Mouse (Mus musculus): ENCODE measurements around the gene Rims3. TPM values are rescaled to one million over a fixed set of nuclear protein-coding genes. Genes with fewer than 3 reads are reported as not detected.

The Rims3 gene
- total RNA-seq, 2 experiments from 2014 or later: 0.47 to 0.52 TPM

DNA sequence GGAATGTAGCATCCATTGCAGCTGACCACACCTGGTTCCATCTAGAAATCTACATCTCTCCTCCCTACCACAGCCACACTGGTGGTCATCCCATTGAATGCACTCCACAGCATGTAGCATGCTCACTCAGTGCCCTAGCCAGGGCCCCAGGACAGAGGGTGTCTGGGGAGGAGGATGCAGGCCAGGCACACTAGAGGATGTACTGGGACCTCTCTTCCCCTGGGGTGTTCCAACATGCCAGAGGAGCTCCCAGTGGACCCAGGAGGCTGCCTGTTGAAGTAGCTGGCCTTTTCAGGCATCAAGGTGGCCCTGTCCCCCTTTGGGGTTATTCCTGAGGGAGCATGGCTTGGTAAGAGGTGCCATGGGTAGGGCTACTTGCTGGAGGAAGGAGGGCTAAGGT, 37.3 kb downstream of the Rims3 start:
- no peak for DNase-seq (ENCODE audit: low spot score in 2 of 2)

DNA sequence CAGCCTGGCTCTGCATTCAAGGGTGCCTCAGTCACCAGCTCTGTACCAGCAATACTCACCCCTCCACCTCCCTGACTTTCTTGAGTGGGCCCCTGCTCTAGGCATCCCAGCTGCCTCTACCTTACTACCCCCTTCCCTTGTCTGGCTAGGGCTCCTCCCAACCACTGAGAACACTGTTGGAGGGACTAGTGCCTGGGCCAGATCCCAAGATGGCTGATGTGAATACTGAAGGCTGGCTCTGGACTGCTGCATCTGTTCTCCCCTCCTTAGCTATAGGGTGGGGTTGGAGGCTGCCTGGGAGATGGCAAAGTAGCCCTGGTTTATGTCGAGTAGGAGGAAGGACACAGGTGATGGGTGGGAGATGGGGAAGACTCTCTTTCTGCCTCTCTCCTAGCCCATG, 37.9 kb downstream of the Rims3 start:
- DNase-seq (ENCODE audit: low spot score in 2 of 2): no peak

DNA sequence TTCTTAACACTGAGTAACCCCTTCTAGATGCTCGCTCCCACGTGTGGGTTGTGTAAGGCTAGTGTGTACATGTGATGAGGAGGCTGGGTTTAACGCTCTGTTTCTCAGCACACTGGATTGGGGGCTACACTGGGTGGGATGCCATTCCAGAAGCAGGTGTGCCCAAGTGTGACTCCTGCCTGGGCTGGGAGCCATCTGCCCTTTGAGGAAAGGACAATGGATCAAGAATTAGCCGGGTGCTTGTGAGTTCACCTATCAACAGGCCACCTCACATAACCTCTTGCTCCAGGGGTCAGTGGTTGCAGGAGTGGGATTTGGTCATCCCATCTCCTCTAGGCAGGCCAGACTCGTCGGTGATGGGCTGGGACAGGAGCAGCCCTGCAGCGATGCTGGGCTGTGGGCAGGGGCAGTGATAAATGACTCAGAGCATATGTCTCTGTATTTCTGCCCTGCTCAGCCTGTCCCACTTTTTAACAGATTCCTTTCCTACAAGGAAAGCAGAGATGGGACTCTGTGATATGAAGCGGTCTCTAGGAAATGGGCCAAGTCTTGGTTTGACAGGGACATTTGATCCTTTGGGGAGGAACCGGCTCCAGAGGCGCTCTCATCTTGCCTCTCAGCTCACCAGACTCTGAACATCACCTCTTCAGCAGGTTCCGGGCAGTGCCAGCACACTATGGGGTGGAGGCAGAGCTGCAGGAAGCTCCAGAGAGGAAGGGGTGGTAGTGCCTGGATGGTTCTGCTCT, 39.2 kb downstream of the Rims3 start:
- DNase-seq (ENCODE audit: low spot score in 2 of 2): no peak

DNA sequence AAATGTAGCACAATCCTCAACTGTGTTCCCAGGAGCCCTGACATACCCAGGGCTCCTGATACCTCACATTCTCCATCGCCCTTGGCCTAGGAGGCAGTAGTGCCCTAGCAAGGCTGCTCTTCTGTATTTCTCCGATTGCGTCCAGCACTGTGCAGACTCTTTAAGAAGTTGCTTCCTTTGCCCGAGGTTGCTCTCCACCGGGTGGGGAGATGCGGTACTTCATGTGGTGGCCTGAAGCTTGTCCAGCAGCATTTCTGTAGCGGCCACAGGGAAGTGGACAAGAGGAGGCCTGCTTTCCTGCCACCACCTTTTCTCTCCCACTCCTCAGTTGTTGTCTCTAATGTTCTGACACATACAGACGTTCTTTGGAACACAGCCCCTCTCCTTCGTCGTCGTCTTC, 40.0 kb downstream of the Rims3 start:
- DNase-seq (ENCODE audit: low spot score in 2 of 2): no peak

DNA sequence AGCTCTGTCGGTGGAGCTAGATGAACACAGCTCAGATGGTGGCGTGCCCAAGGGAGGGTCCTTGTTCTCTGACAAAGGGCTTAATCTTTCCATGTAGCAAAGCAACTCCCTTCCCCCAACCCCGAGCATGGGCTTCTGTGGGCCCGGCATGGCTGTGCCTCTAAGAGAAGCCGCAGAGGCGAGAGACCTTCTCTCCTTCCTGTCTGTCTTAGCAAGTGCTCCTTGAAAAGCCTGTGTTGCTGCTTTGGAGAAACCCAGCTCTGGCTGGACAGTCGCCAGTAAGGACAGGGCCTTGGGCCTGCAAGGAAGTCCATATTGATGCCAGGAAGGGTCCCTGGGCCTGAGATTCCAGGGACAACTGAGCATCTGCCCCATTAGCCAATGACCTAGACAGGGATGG, 40.6 kb downstream of the Rims3 start:
- DNase-seq (ENCODE audit: low spot score in 2 of 2): no peak

DNA sequence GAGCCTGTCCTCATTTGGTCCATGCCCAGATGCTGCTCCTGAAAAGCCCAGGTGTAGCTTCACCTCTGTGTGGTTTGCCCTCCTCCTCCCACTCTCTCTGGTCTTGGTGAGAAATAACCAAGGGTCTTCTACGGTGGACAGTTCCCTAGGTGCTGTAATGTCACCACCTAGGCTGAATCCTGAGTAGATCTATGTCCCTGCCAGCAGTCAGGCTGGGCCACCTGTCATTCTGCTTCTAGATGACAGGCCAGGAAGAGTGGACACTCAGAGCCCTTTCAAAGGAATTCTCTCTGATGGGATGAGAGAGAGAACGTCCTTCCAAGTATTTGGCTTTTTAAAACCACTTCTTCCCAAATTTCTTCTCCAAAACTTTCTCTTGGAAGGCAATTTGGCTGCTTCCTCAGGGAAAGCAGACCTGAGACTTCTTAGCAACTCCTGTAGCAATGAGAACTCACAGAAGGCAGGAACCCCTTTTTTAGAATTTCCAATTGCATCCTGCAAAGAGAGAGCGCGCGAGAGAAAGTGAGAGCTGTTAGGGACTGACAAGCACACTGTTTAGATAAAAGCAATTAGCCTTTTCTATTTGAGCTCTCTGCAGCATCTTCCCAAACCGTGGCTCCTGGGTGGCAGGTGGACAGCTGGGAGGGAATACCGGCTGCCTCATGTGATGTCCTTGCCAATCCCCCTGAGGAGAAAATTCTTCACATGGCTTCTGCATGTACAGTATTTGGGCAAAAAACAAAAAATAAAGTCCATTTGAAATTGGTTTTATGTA, 41.4 kb downstream of the Rims3 start:
- no peak for DNase-seq (ENCODE audit: low spot score in 2 of 2)

DNA sequence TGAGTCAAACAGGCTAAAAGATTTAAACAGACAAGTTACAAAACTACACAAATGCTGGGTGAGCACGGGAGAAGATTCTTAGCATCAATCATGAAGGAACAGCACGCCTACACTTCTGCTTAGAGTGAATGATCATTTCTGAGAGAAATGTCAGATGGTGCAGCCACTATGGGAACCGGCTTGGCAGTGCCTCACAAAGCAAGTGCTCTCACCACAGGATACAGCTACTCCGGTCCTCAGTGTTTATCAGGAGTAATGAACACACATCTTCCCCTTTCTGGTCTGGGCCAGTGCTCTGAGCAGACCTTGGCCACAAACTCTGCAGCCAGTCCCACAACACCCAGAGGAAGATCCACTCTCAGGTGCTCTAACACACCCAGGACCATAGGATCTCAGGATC, 49.9 kb downstream of the Rims3 start:
- no peak for DNase-seq (ENCODE audit: low spot score in 2 of 2)

DNA sequence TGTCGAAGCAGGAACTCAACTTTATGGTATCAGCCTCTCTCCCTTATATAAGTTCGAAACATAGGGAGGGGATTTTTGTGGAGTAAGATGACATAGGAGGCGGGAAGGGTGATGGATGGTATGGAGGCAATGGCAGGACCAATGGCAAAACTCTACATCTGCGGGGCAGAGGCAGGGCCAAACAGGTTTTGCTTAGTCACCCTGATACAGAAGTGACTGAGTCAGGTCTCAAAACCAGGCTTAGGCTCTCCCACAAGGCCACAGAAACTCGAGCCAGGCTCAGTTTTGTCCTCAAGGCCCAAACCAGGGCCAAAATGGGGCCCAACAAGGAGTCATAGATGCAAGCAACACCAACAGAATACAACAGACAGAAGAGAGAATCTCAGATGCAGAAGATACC, 51.0 kb downstream of the Rims3 start:
- DNase-seq (ENCODE audit: low spot score in 2 of 2): no peak

DNA sequence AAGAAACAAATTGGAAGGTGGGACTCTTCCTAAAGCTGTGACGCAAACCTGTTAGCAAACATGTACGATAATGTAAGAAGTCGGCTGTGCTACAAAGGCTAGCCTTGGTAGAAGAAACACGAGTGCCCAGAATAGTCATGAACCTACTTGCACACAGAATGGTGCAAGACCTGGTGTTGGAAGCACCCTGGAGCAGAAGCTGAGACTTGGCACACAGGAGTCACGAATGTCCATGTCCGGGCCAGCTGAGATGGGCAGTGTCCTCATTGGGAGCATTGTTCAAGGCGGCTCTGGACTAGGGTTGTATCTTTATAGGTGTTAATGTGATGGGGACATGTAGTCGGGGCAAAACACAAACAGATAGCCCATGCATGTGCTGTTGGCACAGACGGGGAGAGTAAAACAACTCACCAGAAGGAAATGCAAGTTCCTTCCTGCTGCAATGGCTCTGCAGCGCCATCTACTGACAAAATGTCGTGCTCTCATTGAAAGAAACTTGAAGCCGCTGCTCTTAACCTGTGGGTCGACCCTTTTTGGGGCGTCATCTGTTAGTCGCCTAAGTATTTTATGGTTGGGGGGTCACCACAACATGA, 55.0 kb downstream of the Rims3 start:
- DNase-seq (ENCODE audit: low spot score in 2 of 2): peak in 1 of 2 experiments; percentile 42

DNA sequence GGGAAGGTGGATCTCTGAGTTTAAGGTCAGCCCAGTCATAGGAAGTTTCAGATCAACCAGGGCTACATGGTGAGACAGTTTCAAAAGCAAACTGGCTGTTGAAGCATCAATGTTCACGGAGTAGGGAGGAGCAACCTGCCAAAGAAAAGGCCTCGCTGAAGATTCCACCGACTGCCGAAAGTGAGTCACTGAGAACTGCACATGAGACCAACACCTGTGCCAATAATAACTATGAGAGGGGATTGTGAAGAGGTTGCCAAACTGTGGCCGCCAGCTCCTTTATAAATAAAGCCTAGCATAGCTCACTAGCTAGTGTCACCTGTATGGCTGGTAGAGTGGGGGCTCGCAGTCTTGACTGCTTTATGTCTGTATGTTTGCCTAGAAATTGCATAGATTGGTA, 56.5 kb downstream of the Rims3 start:
- DNase-seq (ENCODE audit: low spot score in 2 of 2): no peak

DNA sequence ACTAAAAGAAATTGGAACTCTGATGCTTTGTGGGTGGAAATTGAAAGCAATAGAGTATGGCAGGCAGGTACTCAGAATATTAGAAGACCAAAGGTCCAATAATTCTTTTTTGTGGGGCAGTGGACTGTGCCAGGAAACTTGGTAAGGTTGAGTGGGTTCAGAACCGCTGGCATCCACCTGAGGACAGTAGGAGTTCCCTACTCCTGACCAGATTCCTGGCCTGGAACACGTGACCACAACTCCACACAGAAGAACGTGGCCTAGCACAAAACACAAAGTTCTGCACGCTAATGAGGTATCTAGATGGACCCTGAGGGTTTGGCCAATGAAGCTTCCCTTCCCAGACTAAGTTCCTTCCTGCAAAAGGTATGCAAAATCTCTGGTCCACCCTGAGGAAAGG, 58.2 kb downstream of the Rims3 start:
- DNase-seq (ENCODE audit: low spot score in 2 of 2): no peak

DNA sequence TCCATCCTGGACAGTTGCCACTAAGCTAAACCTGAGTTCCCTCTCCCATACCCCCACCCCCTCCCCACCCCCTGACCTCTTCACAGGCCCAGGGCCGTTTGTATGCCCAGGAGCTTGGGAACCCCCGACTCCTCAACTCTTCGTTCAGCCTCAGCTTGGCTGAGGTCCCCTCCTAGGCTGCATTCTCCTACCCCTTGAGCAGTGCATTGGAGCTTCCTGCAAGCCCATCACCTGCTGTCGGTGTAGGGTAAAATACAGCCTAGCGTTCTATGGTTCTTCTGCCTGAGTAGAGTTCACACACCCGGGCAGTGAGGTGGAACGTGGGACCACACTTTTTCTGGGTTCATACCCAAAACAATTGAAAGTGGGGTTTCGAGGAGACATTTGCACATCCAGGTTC, 58.8 kb downstream of the Rims3 start:
- no peak for DNase-seq (ENCODE audit: low spot score in 2 of 2)

DNA sequence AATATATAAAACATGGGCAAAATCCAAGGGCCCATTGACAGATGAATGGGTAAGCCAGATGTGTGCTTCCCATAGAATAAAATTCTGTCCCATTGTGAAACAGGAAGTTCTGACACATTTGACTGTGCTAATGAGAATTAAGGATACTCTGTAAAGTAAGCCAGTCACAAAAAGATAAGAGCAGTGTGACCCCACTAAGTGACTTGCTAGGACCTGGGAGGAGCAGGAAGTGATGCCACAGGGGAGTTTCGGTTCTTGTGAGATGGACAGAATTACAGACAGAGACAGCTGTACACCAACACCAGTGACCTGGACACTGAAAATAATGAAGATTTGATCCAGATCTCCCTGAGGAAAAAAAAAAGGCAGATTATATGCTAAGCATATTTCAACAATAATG, 59.2 kb downstream of the Rims3 start:
- no peak for DNase-seq (ENCODE audit: low spot score in 2 of 2)

DNA sequence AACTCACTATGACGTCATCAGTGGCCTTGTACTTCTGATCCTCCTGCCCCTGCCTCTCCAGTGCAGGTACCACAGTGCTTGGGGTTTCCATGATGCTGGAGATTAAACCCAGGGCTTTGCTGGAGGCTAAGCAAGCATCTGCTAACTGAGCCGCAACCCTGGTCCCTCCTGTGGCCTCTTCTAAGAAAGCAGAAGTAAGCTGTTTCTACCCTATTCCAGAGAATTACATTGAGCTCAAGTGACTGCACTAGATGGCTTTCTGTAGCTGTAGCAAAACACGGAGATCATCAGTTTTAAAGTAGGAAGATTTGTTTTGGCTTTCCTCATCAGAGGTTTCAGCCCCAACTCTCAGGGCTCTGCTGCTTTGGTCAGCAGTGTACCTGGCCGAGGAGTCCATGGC, 59.9 kb downstream of the Rims3 start:
- DNase-seq (ENCODE audit: low spot score in 2 of 2): no peak

DNA sequence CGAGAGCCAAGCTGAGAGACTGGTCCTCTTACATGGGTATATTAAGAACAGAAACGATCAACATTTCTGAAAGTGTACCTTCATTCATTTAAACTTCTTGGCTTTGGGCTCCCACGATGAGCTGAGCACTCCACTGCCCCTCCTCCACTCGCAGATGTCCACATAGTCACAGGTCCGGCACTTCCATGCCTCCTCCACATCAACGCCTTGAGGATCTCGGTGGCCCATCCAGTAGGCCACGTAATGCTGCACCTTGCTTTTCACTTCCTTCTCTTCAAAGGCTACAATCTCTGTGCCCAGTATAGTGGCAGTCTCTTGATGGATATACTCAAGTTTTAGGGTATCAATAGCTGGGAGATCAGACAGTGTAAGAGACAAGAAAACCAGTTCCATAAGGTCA, 66.8 kb downstream of the Rims3 start:
- no peak for DNase-seq (ENCODE audit: low spot score in 2 of 2)

DNA sequence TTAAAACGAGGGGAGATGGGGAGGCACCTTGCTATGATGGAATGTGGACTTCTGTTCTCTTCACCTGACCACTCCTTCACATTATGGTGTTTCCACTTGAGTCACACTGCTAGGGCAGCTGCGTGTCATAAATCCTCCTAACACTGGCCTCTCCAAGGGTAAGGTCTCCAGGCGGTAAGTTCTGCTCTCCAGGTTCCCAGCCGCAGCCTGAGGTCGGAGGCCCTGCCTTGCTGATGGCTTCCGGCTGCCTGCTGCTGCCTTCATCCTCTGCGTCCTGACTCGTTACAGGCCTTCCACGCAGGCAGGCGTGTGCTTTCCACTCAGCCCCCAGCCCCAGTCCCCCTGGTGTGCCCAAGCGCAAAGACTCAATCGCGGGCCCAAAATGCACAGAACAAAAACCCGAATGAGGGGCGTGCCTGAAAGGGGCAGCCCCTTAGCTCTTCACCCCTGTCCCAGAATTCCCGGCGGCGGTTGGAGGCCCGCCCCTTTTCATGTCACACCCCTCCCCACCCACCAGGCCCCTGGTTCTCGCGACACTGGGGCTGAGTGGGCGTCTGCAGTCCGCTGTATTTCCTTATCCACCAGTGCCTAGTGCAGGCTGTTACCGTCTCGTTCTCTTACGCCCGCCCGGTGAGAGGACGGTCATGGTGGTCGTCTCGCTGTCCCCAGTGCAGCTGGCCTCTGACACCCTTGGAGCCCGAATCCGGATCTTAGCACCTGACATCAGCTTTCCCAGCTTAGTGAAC, 70.1 kb downstream of the Rims3 start, which contains the start of gene Exo5:
Gene Exo5 (minus strand): TSS at position 464 of the 746 bp plus-strand sequence.
- DNase-seq (ENCODE audit: low spot score in 2 of 2): peak; percentile 94

DNA sequence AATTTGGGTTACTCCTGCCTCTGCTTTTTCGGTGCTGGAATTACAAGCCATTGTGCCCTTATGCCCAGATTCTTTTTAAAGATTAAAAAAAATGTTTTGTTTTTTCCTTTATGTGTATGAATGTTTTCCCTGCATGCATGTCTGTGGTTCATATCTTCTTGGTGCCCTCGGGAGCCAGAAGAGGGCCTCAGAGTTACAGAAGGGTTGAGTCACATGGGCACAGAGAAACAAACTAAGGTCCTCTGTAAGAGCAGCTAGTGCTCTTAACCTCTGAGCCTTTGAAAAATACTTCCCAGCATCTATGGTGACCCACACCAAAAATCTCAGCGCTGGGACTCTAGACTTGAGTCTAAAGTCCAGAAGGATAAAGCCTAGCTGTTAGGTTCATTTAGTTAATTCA, 70.8 kb downstream of the Rims3 start:
- peak in 1 of 2 experiments; percentile 16 for DNase-seq (ENCODE audit: low spot score in 2 of 2)

DNA sequence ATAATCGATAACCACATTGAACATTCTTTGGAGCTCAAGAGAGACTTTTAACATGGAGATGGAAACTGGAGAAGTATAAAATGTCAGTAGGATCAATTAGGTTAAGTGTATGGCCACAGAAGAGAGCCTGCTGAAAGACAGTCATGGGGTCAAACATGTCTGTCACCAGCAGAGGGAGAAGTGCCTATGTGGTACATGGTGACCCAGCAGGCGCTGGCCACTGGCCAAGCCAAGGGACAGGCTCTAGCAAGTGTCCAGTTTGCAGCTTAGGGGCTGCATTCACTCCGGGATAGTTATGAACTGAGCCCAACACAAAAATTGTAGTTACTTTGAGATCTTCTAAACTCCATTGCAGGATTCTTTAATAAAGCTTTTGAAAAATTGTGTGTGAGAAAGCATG, 74.1 kb downstream of the Rims3 start:
- DNase-seq (ENCODE audit: low spot score in 2 of 2): no peak

DNA sequence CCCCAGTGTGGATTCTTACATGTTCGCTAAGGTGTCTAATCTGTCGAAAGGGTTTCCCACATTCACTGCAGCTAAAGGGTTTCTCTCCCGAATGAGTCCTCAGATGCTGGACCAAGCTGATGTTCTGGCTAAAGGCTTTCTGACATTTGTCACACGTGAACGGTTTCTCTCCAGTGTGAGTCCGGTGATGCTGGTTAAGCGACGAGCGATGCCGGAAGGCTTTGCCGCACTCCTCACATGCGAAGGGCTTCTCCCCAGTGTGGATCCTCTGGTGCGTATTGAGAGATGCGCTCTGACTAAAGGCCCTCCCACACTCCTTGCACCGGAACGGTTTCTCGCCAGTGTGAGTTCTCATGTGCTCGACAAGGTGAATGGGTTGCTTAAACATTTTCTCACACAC, 76.1 kb downstream of the Rims3 start:
- no peak for DNase-seq (ENCODE audit: low spot score in 2 of 2)

DNA sequence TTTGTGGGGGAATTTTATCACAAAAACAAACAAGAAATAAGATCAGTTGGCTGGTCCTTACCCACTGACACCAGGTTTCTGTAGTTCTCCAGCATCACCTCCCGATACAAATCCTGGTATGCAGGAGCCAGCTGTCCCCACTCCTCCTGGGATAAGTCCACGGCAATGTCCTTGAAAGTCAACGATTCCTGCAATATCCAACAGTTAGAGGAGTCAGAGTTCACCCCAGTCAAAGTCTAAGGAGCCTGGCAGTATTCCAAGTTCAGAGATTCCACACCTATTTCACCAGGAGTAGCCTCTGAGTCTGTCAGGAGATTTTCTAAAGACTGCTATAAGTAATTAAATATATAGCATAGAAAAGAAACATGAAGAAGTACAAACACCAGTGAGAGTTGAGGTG, 80.4 kb downstream of the Rims3 start:
- no peak for DNase-seq (ENCODE audit: low spot score in 2 of 2)
